Mouse (Mus musculus): ENCODE measurements around the gene Megf6.

Gene Megf6

GRCm38 (mm10) chr4:154252537-154253255 is 82.2 kb downstream of the Megf6 start:
- DNase-seq (ENCODE audit: low read depth, low spot score): no peak

- no peak for DNase-seq (ENCODE audit: low read depth, low spot score)
These were observed 90.2 kb downstream of the Megf6 start for GRCm38 (mm10) chr4:154260755-154261154.

GRCm38 (mm10) chr4:154262071-154262470 is 91.5 kb downstream of the Megf6 start:
- no peak for DNase-seq (ENCODE audit: low read depth, low spot score)

GRCm38 (mm10) chr4:154267511-154267910 is 97.0 kb downstream of the Megf6 start:
- no peak for DNase-seq (ENCODE audit: low read depth, low spot score)

- DNase-seq (ENCODE audit: low read depth, low spot score): no peak
These were observed 99.0 kb downstream of the Megf6 start for GRCm38 (mm10) chr4:154269520-154269919.

GRCm38 (mm10) chr4:154273000-154273399 is 102.5 kb downstream of the Megf6 start:
- no peak for DNase-seq (ENCODE audit: low read depth, low spot score)

GRCm38 (mm10) chr4:154279481-154279880 is 109.0 kb downstream of the Megf6 start:
- DNase-seq (ENCODE audit: low read depth, low spot score): no peak

- DNase-seq (ENCODE audit: low read depth, low spot score): no peak
These were observed 113.1 kb downstream of the Megf6 start for GRCm38 (mm10) chr4:154283671-154284070.

- DNase-seq (ENCODE audit: low read depth, low spot score): no peak
These were observed 123.2 kb downstream of the Megf6 start for GRCm38 (mm10) chr4:154293735-154294201.

GRCm38 (mm10) chr4:154294262-154294731 is 123.8 kb downstream of the Megf6 start:
- no peak for DNase-seq (ENCODE audit: low read depth, low spot score)

- no peak for DNase-seq (ENCODE audit: low read depth, low spot score)
These were observed 127.2 kb downstream of the Megf6 start for GRCm38 (mm10) chr4:154297761-154298160.

GRCm38 (mm10) chr4:154299541-154300271 is 129.2 kb downstream of the Megf6 start:
- no peak for DNase-seq (ENCODE audit: low read depth, low spot score)

- peak; percentile 18 for DNase-seq (ENCODE audit: low read depth, low spot score)
These were observed 130.9 kb downstream of the Megf6 start, which contains the start of gene Arhgef16 for GRCm38 (mm10) chr4:154301466-154301881. Gene Arhgef16 (minus strand): TSS chr4:154301676.

GRCm38 (mm10) chr4:154309131-154309530 is 138.6 kb downstream of the Megf6 start:
- DNase-seq (ENCODE audit: low read depth, low spot score): no peak

GRCm38 (mm10) chr4:154310576-154311262 is 140.2 kb downstream of the Megf6 start:
- DNase-seq (ENCODE audit: low read depth, low spot score): no peak

- DNase-seq (ENCODE audit: low read depth, low spot score): no peak
These were observed 141.7 kb downstream of the Megf6 start for GRCm38 (mm10) chr4:154312143-154312812.

GRCm38 (mm10) chr4:154312935-154313621 is 142.5 kb downstream of the Megf6 start:
- DNase-seq (ENCODE audit: low read depth, low spot score): peak; percentile 50

GRCm38 (mm10) chr4:154313622-154313967 is 143.1 kb downstream of the Megf6 start:
- DNase-seq (ENCODE audit: low read depth, low spot score): no peak

Measured in brain, embryonic 18.5 days (tissue).